Mouse (Mus musculus) mouse embryonic stem cell (cell line): Measurements from ENCODE around the gene Vmn2r65.

Source experiments
- in situ Hi-C, 2 experiments: fragments of 300-500 bp; cut with MboI; formaldehyde crosslinking; loops; 1 replicate in 1 of 2; 3 replicates in 1 of 2; pipeline ENCODE4 v1.14.3; 2019 to 2020; ENCODE audit warnings: low sequenced_read_pairs in 2 of 2, low pct_unique_long_range_greater_than_20kb in 1 of 2, mixed read lengths in 1 of 2; ENCODE audit not compliant: unreplicated experiment in 1 of 2

Gene Vmn2r65

DNA sequence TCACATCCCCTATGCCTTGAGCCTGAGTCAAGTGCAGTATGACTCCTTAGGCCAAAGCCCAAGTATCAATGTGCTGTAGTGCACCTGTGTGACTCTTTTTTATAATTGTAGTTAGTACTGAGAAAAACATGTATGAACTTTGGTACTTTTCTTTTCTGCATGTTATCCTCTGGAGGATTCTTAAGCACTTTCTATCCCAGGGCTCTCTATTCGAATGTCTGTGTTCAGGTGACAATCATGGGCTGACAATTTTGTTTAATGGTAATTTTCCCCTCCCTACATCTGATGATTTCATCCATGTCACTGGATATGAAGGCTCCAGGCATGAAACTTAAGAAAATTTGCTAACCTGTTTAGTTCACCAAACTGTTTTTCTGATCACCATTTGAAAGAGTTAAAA is at the start of gene Vmn2r65:
Vmn2r65 (minus strand) TSS at position 101 of the 400 bp plus-strand sequence.
- in situ Hi-C loops = no loop called here

DNA sequence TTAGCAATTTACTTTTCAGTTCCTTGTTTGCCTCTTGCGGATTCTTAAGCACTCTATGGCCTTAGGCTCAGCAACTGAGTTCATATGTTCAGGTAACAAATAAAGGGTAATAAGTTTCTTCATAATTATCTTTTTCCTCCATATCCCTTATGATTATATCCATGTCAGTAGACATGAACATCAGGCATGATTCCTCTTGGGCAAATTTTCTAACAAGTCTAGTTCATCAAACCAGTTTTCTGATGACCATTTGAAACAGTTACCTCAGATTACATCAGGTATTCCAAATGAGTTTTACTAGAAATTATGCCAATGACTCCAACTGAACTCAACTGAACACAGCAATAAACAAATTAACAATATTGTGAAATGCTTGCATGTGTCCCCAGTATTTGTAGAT is 48.3 kb upstream of the Vmn2r65 start, which contains the start of gene Vmn2r66:
Vmn2r66 (minus strand) TSS at position 101 of the 400 bp plus-strand sequence.
- in situ Hi-C loops = no loop called here

DNA sequence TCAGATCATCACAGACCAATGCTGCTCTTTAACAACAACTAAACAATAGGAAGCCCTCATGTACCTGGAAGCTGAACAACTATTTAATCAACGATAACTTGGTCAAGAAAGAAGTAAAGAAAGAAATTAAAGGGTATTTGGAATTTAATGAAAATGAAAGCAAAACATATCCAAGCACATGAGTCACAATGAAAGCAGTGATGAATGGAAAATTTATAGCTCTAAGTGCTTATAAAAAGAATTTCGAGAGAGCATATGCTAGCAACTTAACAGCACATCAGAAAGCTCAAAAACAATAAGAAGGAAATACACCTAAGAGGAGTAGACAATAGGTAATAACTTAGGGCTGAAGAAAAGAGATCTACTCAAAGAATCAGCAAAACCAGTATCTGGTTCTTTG is 32.8 kb upstream of the Vmn2r65 start:
- in situ Hi-C loops = no loop called here
